Mouse (Mus musculus) cerebellum, adult 2 months (tissue): Measurements from ENCODE around the gene Pphln1. TPM values are rescaled to one million over a fixed set of nuclear protein-coding genes. Genes with fewer than 3 reads are reported as not detected.
"Not testable (repeated sequence)": the region's sequence is repeated elsewhere in the genome, so short reads cannot be mapped to it uniquely, and the experiment has no call there.

ENCODE experiments used
- DNase-seq, 2 experiments: peaks; one replicate each; pipeline ENCODE4 v3.0.0; 2021
- H3K27ac ChIP-seq: fragments of 200-500 bp; 2 replicates; pipeline ENCODE4 v1.5.1; 2012; ENCODE audit warnings: low read length, control low read depth, inconsistent platforms; ENCODE audit not compliant: insufficient read depth
- H3K27me3 ChIP-seq: fragments of 200-500 bp; 2 replicates; pipeline ENCODE4 v1.6.1; 2012; ENCODE audit warnings: inconsistent platforms, mild to moderate bottlenecking, low read length, moderate library complexity; ENCODE audit not compliant: control insufficient read depth, insufficient read depth
- H3K4me1 ChIP-seq: fragments of 200-500 bp; 2 replicates; pipeline ENCODE4 v1.6.1; 2011; ENCODE audit warnings: low read length; ENCODE audit not compliant: control insufficient read depth, insufficient read depth
- H3K4me3 ChIP-seq: fragments of 200-500 bp; replicated peaks from 2 replicates; pipeline ENCODE3; 2011; ENCODE audit warnings: mild to moderate bottlenecking, low read depth, low read length, control low read depth; ENCODE audit not compliant: insufficient read depth
- CTCF ChIP-seq: fragments of 200-500 bp; IDR thresholded peaks from 2 replicates; pipeline ENCODE4 v1.5.1; 2011; ENCODE audit warnings: low read depth, mild to moderate bottlenecking, control low read depth, low read length, moderate library complexity, borderline replicate concordance; ENCODE audit not compliant: insufficient read depth
- POLR2A ChIP-seq: fragments of 200-500 bp; IDR thresholded peaks from 2 replicates; pipeline ENCODE4 v1.6.1; 2011; ENCODE audit warnings: low read length, control low read depth, borderline replicate concordance; ENCODE audit not compliant: insufficient read depth
- WGBS: fragments of 180-500 bp; shearing (Covaris S2); methylation state at CpG from one replicate; pipeline ENCODE4 v1.1.7; 2018; 5-methylcytosine and 5-hydroxymethylcytosine counted together
- polyA plus RNA-seq: library from polyadenylated mRNA; depleted of rRNA; stranded (reverse); fragments of >200 nt; gene quantifications from 2 replicates; pipeline ENCODE4 v1.2.3, GENCODE M21; 2012; rRNA removed

Pphln1 gene
- polyA plus RNA-seq, result 27.2 and 28.1 TPM in 2 replicates

DNA sequence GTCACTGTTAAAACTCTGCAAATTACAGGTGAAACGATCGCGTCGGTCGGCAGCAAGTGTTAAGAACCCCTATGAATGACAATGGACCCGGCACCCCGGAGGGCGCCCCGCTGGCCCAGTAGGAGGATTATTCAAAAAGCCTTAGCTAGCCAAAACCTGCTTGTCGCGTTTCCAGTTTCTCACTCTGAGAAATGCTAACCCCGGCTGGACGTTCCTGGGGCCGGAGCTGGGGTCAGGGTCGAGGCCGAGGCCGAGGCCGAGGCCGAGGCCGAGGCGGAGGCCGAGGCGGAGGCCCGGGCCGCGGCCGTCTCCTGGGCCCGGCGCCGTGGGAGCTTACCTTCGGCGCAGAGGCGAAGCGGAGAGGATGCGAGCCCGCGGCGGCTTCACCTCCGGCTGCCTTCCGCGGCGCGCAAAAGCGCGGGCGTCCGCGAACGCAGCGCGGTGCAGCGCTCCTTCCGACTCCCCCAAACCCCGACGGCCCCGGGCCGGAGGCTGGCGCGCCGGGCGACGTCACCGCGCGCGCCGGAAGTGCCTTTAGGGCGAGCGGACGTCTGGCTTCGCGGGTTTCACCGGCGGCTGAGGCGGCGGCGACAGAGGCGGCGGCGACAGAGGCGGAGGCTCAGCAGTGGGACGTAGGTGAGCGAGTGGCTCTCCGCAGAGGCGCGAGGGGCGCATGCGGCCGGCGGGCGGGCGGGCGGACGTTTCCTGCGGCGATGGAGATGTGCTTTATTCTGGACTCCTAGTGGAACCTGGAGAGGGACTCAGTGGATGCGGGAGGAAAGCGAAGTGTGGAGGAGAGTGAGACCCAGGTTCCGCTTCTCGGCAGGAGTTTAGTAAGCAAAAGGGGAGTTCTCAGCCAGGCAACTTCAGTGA lies at the start of gene Pphln1, which contains the start of gene Zcrb1:
Pphln1 (plus strand) TSS at position 525 of the 873 bp plus-strand sequence.
Zcrb1 (minus strand) TSS at position 509 of the 873 bp plus-strand sequence.
- H3K27ac ChIP-seq, result no peak within 1 kb of the TSS
- TF ChIP-seq POLR2A (peak; percentile 54; the same call in 1 of the 2 replicates), CTCF (no peak)
- H3K27me3 ChIP-seq, result no peaks in the 10 kb centered on the region
- WGBS, result 1% methylated on average over 100 of the region's 100 CpGs
- DNase-seq, result peak; percentile 85
- H3K4me3 ChIP-seq, result peak within 1 kb of the TSS; percentile 56
- 0 out of 2 replicates have a peak, but pooled peaks cover 4% of the 10 kb centered on the region for H3K4me1 ChIP-seq

GRCm38 (mm10) chr15:93358346-93359095 lies 39.6 kb upstream of the Pphln1 start:
- no peaks in the 10 kb centered on the region for H3K4me1 ChIP-seq
- H3K4me3 ChIP-seq, result no peak overlapping the region
- no peak for TF ChIP-seq POLR2A
- no peak for TF ChIP-seq CTCF
- 92% methylated on average over 19 of the region's 19 CpGs for WGBS
- no peaks in the 10 kb centered on the region for H3K27me3 ChIP-seq
- no peak for DNase-seq
- no peak overlapping the region for H3K27ac ChIP-seq

DNA sequence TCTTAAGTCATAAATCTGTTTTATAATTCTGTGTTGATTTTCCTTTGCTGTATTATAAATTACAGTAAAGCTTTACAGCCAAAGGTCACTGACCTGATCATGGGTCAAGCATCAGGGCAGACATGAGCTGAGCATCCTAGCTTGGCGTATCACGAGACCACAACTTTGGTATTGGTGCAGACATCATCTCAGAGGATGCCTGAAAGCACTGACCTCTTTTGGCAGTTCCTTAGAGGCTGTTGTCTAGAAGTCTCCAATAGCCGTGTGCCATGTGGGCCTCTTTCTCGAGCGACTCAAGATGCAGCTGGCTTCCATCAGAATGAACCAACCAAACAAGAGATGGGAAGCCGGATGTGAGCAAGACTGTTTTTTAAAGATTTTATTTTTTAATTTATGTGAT lies 32.6 kb upstream of the Pphln1 start:
- no peak for DNase-seq
- WGBS, result 88% methylated on average over 6 of the region's 6 CpGs
- Histone ChIP-seq H3K27ac (no peak overlapping the region), H3K4me1 (no peaks in the 10 kb centered on the region), H3K27me3 (no peaks in the 10 kb centered on the region), H3K4me3 (no peak overlapping the region)
- no peak for TF ChIP-seq POLR2A
- no peak for TF ChIP-seq CTCF

GRCm38 (mm10) chr15:93368558-93368957 lies 29.6 kb upstream of the Pphln1 start:
- whole genome bisulfite sequencing, result 48% methylated on average over 9 of the region's 9 CpGs
- TF ChIP-seq POLR2A (no peak), CTCF (no peak)
- Histone ChIP-seq H3K27me3 (no peaks in the 10 kb centered on the region), H3K4me3 (no peak overlapping the region), H3K27ac (no peak overlapping the region), H3K4me1 (no peaks in the 10 kb centered on the region)
- DNase-seq, result no peak

- 84% methylated on average over 2 of the region's 2 CpGs for WGBS
- H3K27me3 ChIP-seq, result no peaks in the 10 kb centered on the region
- no peak for DNase-seq
- no peak overlapping the region for H3K27ac ChIP-seq
- no peak overlapping the region for H3K4me3 ChIP-seq
- H3K4me1 ChIP-seq, result no peaks in the 10 kb centered on the region
- TF ChIP-seq CTCF, result no peak
- no peak for TF ChIP-seq POLR2A
These were observed 26.3 kb upstream of the Pphln1 start for GRCm38 (mm10) chr15:93371838-93372237.

DNA sequence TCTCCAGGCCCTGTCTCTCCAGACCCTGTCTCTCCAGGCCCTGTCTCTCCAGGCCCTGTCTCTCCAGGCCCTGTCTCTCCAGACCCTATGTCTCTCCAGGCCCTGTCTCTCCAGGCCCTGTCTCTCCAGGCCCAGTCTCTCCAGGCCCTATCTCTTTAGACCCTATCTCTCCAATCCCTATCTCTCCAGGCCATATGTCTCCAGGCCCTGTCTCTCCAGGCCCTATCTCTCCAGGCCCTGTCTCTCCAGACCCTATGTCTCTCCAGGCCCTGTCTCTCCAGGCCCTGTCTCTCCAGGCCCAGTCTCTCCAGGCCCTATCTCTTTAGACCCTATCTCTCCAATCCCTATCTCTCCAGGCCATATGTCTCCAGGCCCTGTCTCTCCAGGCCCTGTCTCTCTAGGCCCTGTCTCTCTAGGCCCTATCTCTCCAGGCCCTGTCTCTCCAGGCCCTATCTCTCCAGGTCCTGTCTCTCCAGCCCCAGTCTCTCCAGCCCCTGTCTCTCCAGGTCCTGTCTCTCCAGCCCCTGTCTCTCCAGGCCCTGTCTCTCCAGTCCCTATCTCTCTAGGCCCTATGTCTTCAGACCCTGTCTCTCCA lies 25.5 kb upstream of the Pphln1 start:
- H3K4me3 ChIP-seq, H3K27me3 ChIP-seq, H3K4me1 ChIP-seq, H3K27ac ChIP-seq, DNase-seq: not testable (repeated sequence)

DNA sequence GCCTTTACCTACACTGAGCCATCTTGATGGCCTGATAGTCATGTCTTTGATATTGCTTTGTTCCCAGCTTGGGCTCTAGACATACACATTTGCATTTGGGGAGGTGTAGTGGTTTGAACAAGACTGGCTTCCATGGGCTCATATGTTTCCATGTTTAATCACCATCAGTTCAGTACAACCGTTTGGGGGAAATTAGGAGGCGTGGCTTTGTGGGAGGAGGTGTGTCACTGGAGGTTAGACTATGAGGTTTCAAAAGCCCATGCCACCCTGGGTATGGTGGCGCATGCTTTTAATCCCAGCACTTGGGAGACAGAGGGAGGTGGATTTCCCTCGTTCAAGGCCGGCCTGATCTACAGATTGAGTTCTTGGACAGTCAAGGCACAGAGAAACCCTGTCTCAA lies 22.5 kb upstream of the Pphln1 start:
- DNase-seq, result no peak
- WGBS, result 92% methylated on average over 5 of the region's 5 CpGs

More for the DNA sequence above, 22.5 kb upstream of the Pphln1 start:
- Histone ChIP-seq H3K27ac (no peak overlapping the region), H3K27me3 (no peaks in the 10 kb centered on the region), H3K4me3 (no peak overlapping the region), H3K4me1 (no peaks in the 10 kb centered on the region)
- no peak for TF ChIP-seq POLR2A
- no peak for TF ChIP-seq CTCF
